Mouse (Mus musculus): ENCODE data around the gene Nsd2. TPM values are rescaled to one million over a fixed set of nuclear protein-coding genes. Genes with fewer than 3 reads are reported as not detected.

Gene Nsd2
- polyA plus RNA-seq, 1 experiment from 2014 or later: 87.2 TPM

GRCm38 (mm10) chr5:33820733-33821621 is 452 bp downstream of the Nsd2 start:
- H3K4me2 ChIP-seq (replicated peaks): peak overlapping the region; percentile 87
- H3K9me3 ChIP-seq: no peaks in the 10 kb centered on the region
- H3K4me3 ChIP-seq (replicated peaks): peak overlapping the region; percentile 98
- H3K27ac ChIP-seq: peak overlapping the region; percentile 100
- H3K9ac ChIP-seq (replicated peaks): peak overlapping the region; percentile 100
- ATAC-seq: peak; percentile 55
- under 1% methylated on average over 92 of the region's 121 CpGs for WGBS
- no peaks in the 10 kb centered on the region for H3K27me3 ChIP-seq
- no peaks in the 10 kb centered on the region for H3K36me3 ChIP-seq
- peaks cover 55% of the 10 kb centered on the region for H3K4me1 ChIP-seq (replicated peaks)

GRCm38 (mm10) chr5:33821901-33822427 is 1.4 kb downstream of the Nsd2 start:
- Histone ChIP-seq H3K27ac (no peak overlapping the region), H3K4me3 (replicated peaks) (peak overlapping the region; percentile 98), H3K27me3 (no peaks in the 10 kb centered on the region), H3K9me3 (no peaks in the 10 kb centered on the region), H3K4me2 (replicated peaks) (peak overlapping the region; percentile 87), H3K4me1 (replicated peaks) (peaks cover 65% of the 10 kb centered on the region), H3K9ac (replicated peaks) (peak overlapping the region; percentile 100), H3K36me3 (no peaks in the 10 kb centered on the region)
- no peak for ATAC-seq
- 35% methylated on average over 2 of the region's 2 CpGs for WGBS

- peaks cover 70% of the 10 kb centered on the region for H3K4me1 ChIP-seq (replicated peaks)
- WGBS: 23% methylated on average over 3 of the region's 3 CpGs
Measured at GRCm38 (mm10) chr5:33822456-33822855, 1.9 kb downstream of the Nsd2 start.

GRCm38 (mm10) chr5:33826001-33826400 is 5.5 kb downstream of the Nsd2 start:
- ATAC-seq: no peak
- H3K4me1 ChIP-seq (replicated peaks): peaks cover 53% of the 10 kb centered on the region

More at GRCm38 (mm10) chr5:33822456-33822855, 1.9 kb downstream of the Nsd2 start:
- H3K27ac ChIP-seq: no peak overlapping the region
- H3K27me3 ChIP-seq: no peaks in the 10 kb centered on the region
- H3K4me3 ChIP-seq (replicated peaks): peak overlapping the region; percentile 98
- H3K9me3 ChIP-seq: no peaks in the 10 kb centered on the region
- no peaks in the 10 kb centered on the region for H3K36me3 ChIP-seq
- no peak for ATAC-seq
- peak overlapping the region; percentile 100 for H3K9ac ChIP-seq (replicated peaks)
- peak overlapping the region; percentile 87 for H3K4me2 ChIP-seq (replicated peaks)

GRCm38 (mm10) chr5:33828107-33828506 is 7.6 kb downstream of the Nsd2 start:
- Histone ChIP-seq H3K27ac (no peak overlapping the region), H3K4me3 (replicated peaks) (no peak overlapping the region), H3K36me3 (peaks cover 4% of the 10 kb centered on the region), H3K9ac (replicated peaks) (no peak overlapping the region), H3K4me2 (replicated peaks) (no peak overlapping the region), H3K4me1 (replicated peaks) (peaks cover 39% of the 10 kb centered on the region), H3K27me3 (no peaks in the 10 kb centered on the region), H3K9me3 (no peaks in the 10 kb centered on the region)
- 84% methylated on average over 8 of the region's 8 CpGs for WGBS
- ATAC-seq: no peak

More at GRCm38 (mm10) chr5:33826001-33826400, 5.5 kb downstream of the Nsd2 start:
- Histone ChIP-seq H3K27ac (peak overlapping the region; percentile 44; the same call in 1 of the 2 replicates), H3K4me2 (replicated peaks) (0 out of 2 replicates have a peak overlapping the region, but pooled peaks have one; percentile 4), H3K9me3 (no peaks in the 10 kb centered on the region), H3K27me3 (no peaks in the 10 kb centered on the region), H3K4me3 (replicated peaks) (no peak overlapping the region), H3K36me3 (no peaks in the 10 kb centered on the region), H3K9ac (replicated peaks) (no peak overlapping the region)

GRCm38 (mm10) chr5:33829958-33830357 is 9.4 kb downstream of the Nsd2 start:
- no peaks in the 10 kb centered on the region for H3K9me3 ChIP-seq
- H3K4me3 ChIP-seq (replicated peaks): no peak overlapping the region
- no peak overlapping the region for H3K4me2 ChIP-seq (replicated peaks)
- H3K27me3 ChIP-seq: no peaks in the 10 kb centered on the region
- H3K36me3 ChIP-seq: peaks cover 4% of the 10 kb centered on the region
- H3K27ac ChIP-seq: no peak overlapping the region
- 96% methylated on average over 3 of the region's 3 CpGs for WGBS
- ATAC-seq: no peak
- H3K9ac ChIP-seq (replicated peaks): no peak overlapping the region
- H3K4me1 ChIP-seq (replicated peaks): peaks cover 27% of the 10 kb centered on the region

- H3K4me2 ChIP-seq (replicated peaks): no peak overlapping the region
- no peaks in the 10 kb centered on the region for H3K9me3 ChIP-seq
- no peak overlapping the region for H3K4me3 ChIP-seq (replicated peaks)
- no peak for ATAC-seq
- H3K36me3 ChIP-seq: peaks cover 4% of the 10 kb centered on the region
- H3K27me3 ChIP-seq: no peaks in the 10 kb centered on the region
- peaks cover 19% of the 10 kb centered on the region for H3K4me1 ChIP-seq (replicated peaks)
- WGBS: 67% methylated on average over 1 of the region's 1 CpGs
- no peak overlapping the region for H3K27ac ChIP-seq
- no peak overlapping the region for H3K9ac ChIP-seq (replicated peaks)
Measured at GRCm38 (mm10) chr5:33830832-33831231, 10.3 kb downstream of the Nsd2 start.

GRCm38 (mm10) chr5:33841331-33841730 is 20.8 kb downstream of the Nsd2 start:
- WGBS: 91% methylated on average over 1 of the region's 1 CpGs
- H3K9me3 ChIP-seq: no peaks in the 10 kb centered on the region
- no peak for ATAC-seq
- H3K36me3 ChIP-seq: peaks cover 34% of the 10 kb centered on the region
- H3K4me2 ChIP-seq (replicated peaks): no peak overlapping the region
- no peak overlapping the region for H3K27ac ChIP-seq
- no peaks in the 10 kb centered on the region for H3K27me3 ChIP-seq
- H3K4me3 ChIP-seq (replicated peaks): no peak overlapping the region
- H3K4me1 ChIP-seq (replicated peaks): no peaks in the 10 kb centered on the region
- no peak overlapping the region for H3K9ac ChIP-seq (replicated peaks)

GRCm38 (mm10) chr5:33842549-33842948 is 22.0 kb downstream of the Nsd2 start:
- ATAC-seq: no peak
- H3K9ac ChIP-seq (replicated peaks): no peak overlapping the region
- WGBS: 95% methylated on average over 4 of the region's 4 CpGs
- H3K9me3 ChIP-seq: no peaks in the 10 kb centered on the region
- H3K36me3 ChIP-seq: peaks cover 41% of the 10 kb centered on the region
- no peaks in the 10 kb centered on the region for H3K4me1 ChIP-seq (replicated peaks)
- H3K4me2 ChIP-seq (replicated peaks): no peak overlapping the region
- H3K27me3 ChIP-seq: no peaks in the 10 kb centered on the region
- no peak overlapping the region for H3K27ac ChIP-seq
- H3K4me3 ChIP-seq (replicated peaks): no peak overlapping the region

GRCm38 (mm10) chr5:33851466-33851865 is 30.9 kb downstream of the Nsd2 start:
- H3K27ac ChIP-seq: no peak overlapping the region
- WGBS: 92% methylated on average over 4 of the region's 4 CpGs
- peaks cover 40% of the 10 kb centered on the region for H3K36me3 ChIP-seq
- H3K4me1 ChIP-seq (replicated peaks): no peaks in the 10 kb centered on the region
- no peak for ATAC-seq
- no peak overlapping the region for H3K4me3 ChIP-seq (replicated peaks)
- no peaks in the 10 kb centered on the region for H3K9me3 ChIP-seq
- H3K27me3 ChIP-seq: no peaks in the 10 kb centered on the region
- no peak overlapping the region for H3K4me2 ChIP-seq (replicated peaks)
- H3K9ac ChIP-seq (replicated peaks): no peak overlapping the region

- 94% methylated on average over 1 of the region's 1 CpGs for WGBS
- peaks cover 44% of the 10 kb centered on the region for H3K36me3 ChIP-seq
Measured at GRCm38 (mm10) chr5:33853086-33853485, 32.6 kb downstream of the Nsd2 start.

GRCm38 (mm10) chr5:33854019-33854418 is 33.5 kb downstream of the Nsd2 start:
- peaks cover 54% of the 10 kb centered on the region for H3K36me3 ChIP-seq
- H3K27ac ChIP-seq: no peak overlapping the region
- ATAC-seq: no peak

More at GRCm38 (mm10) chr5:33853086-33853485, 32.6 kb downstream of the Nsd2 start:
- no peak for ATAC-seq
- Histone ChIP-seq H3K27ac (no peak overlapping the region), H3K4me3 (replicated peaks) (no peak overlapping the region), H3K4me2 (replicated peaks) (no peak overlapping the region), H3K4me1 (replicated peaks) (no peaks in the 10 kb centered on the region), H3K9ac (replicated peaks) (no peak overlapping the region), H3K27me3 (no peaks in the 10 kb centered on the region), H3K9me3 (no peaks in the 10 kb centered on the region)

More at GRCm38 (mm10) chr5:33854019-33854418, 33.5 kb downstream of the Nsd2 start:
- H3K4me2 ChIP-seq (replicated peaks): no peak overlapping the region
- no peak overlapping the region for H3K9ac ChIP-seq (replicated peaks)
- H3K4me1 ChIP-seq (replicated peaks): no peaks in the 10 kb centered on the region
- no peaks in the 10 kb centered on the region for H3K9me3 ChIP-seq
- no peaks in the 10 kb centered on the region for H3K27me3 ChIP-seq
- WGBS: 81% methylated on average over 2 of the region's 2 CpGs
- no peak overlapping the region for H3K4me3 ChIP-seq (replicated peaks)
